Mouse (Mus musculus): ENCODE results near the gene Psmd12.
A peak's percentile ranks its signal among the peaks of the same experiment; 100 is the strongest.
"Not testable (repeated sequence)": the region's sequence is repeated elsewhere in the genome, so short reads cannot be mapped to it uniquely, and the experiment has no call there.

Gene Psmd12

DNA sequence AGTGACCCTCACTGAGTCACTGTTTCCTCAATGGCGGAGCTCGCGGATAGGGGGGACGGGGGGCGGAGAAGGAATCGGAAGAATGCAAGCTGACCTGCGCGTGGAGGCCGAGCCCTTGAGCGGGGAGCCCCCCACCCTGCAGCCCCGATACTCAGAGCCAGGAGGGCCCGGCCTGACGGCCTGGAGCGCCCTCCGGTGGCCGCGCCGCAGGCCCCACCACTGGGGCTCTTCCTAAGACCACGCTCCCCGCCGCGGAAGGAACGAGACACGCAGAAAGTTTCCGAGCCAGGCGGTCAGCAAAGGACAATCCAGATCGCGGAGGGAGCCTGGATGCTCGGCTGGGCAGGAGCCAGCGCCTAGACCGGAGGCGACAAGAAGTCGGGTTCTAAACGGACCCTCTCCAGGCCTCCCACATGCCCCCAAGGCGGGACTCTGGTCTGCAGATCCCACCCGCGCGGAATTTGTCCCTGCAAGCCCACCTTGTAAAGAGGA, 10.2 kb upstream of the Psmd12 start:
- peak; percentile 77 for DNase-seq (ENCODE audit: low read depth, low spot score)
- Histone ChIP-seq H3K27me3 (ENCODE audit: control insufficient read depth, insufficient read depth, low read length, poor library complexity, severe bottlenecking) (no peaks in the 10 kb centered on the region), H3K36me3 (ENCODE audit: control insufficient read depth, insufficient read depth, low read length, poor library complexity, severe bottlenecking) (no peaks in the 10 kb centered on the region)

DNA sequence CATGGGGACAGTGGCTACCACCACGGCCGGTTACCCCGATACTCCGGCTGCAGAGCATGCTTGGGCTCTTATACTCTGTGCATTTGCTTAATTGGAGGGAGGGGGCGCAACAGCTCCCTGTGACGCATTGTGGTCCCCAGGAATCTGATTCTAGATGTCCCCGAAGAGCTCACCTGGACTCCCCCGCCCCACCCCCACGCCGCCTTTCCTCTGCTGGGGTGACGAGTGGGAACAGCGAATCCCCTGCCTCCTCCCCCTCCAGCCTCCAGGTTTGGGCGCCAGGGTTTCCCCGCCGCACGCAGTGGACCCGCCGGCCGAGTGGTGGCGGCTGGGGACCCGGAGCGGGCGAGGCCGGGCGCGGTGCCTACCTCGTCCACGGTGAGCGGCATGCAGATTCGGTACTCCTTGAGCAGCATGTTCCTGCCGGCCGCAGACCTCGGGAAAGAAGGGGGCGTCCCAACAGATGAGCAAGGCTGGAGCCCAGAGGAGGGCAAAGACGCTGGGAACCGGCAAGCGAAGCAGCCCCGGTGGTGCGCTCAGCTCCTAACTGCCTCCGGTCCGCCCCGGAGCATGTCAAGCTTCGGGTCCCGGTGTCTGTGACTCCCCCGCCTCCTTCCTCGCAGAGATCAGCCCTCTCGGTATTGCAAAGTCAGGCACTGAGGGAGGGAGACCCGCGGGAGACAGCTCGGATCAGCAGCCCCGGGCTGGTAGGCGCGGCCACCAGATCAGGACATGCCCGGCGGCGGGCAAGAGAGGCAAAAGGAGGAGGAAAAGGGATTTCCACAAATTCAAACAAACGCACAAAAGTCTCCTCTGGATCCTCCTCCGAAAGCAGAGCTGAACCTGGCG, 9.5 kb upstream of the Psmd12 start:
- H3K36me3 ChIP-seq (ENCODE audit: control insufficient read depth, insufficient read depth, low read length, poor library complexity, severe bottlenecking), result no peaks in the 10 kb centered on the region
- DNase-seq (ENCODE audit: low read depth, low spot score), result peak; percentile 53
- no peaks in the 10 kb centered on the region for H3K27me3 ChIP-seq (ENCODE audit: control insufficient read depth, insufficient read depth, low read length, poor library complexity, severe bottlenecking)

DNA sequence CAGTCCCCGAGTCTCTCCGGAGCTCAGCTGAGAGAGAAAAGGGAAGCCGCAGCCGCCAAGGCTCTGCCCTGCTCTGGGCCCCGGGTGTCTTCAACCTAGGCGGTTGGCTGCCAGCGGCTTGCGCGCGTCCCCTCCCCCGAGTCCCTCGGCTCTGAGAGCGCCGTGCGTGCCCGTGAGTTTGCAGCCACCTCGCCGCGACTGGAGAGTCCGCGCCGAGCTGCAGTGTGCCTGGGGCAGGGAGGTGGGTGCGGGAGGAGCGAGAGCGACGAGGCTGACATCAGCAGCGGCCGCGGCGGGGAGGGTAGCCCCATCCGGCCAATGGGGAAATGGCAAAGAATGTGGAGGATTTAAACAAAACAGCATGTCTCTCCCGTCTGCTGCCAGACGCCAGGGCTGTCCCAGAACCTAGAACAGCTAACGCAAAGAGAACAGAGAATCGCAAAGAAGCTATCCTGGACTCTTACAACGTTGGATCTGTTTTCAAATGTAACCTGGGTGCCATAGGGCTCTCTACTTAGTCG, 8.7 kb upstream of the Psmd12 start, which contains the start of gene Pitpnc1:
Gene Pitpnc1 (minus strand): TSS at position 179 of the 521 bp plus-strand sequence.
- no peaks in the 10 kb centered on the region for H3K27me3 ChIP-seq (ENCODE audit: control insufficient read depth, insufficient read depth, low read length, poor library complexity, severe bottlenecking)
- DNase-seq (ENCODE audit: low read depth, low spot score), result peak; percentile 84
- H3K36me3 ChIP-seq (ENCODE audit: control insufficient read depth, insufficient read depth, low read length, poor library complexity, severe bottlenecking), result no peaks in the 10 kb centered on the region

DNA sequence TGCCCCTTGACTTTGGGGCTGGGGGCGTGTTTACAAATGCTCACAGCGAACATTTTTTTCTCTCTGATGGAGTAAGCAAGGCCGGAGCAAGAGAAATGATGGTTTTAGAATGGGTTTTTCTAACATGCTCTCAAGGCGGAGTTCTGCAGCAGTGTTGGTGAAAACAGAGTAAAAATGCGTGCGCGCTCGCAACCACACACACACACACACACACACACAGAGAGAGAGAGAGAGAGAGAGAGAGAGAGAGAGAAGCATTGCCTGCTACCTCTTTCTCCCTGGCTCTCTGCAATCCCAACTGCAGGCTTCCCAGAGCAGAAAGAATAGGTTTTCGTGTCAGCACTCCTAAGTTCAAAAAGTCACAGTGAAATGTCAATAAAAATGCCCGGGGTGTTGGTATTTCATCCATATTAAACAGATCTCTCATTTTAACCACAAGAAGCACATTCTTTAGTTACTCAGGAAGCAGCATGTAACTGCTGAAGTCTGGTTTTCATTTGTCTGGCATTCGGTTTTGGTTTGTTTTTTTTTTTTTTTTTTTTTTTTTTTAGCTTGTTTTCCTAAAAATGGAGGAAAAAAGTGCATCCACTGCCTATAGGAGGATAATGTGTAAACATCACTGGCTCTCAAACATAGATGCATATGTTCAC, 8.1 kb upstream of the Psmd12 start:
- Histone ChIP-seq H3K36me3 (ENCODE audit: control insufficient read depth, insufficient read depth, low read length, poor library complexity, severe bottlenecking) (no peaks in the 10 kb centered on the region), H3K27me3 (ENCODE audit: control insufficient read depth, insufficient read depth, low read length, poor library complexity, severe bottlenecking) (no peaks in the 10 kb centered on the region)
- no peak for DNase-seq (ENCODE audit: low read depth, low spot score)

DNA sequence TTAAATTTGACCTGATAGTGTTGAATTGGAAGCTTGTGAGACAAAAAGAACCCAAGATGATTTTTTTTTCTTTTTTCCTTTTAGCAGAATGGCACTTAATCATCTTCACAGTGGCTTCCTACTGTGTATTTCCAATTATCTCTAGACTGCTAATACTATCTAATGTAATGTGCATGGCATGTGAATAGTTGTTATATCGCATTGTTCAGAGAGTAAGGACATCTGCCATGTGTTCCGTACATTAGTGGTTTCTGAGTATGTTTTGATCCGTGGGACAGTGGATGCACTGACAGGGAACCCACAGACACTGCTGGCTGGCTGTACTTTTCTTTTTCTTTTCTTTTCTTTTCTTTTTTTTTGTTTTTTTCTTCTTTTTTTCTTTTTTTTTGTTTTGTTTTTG, 7.0 kb upstream of the Psmd12 start:
- no peaks in the 10 kb centered on the region for H3K27me3 ChIP-seq (ENCODE audit: control insufficient read depth, insufficient read depth, low read length, poor library complexity, severe bottlenecking)
- no peak for DNase-seq (ENCODE audit: low read depth, low spot score)
- no peaks in the 10 kb centered on the region for H3K36me3 ChIP-seq (ENCODE audit: control insufficient read depth, insufficient read depth, low read length, poor library complexity, severe bottlenecking)

DNA sequence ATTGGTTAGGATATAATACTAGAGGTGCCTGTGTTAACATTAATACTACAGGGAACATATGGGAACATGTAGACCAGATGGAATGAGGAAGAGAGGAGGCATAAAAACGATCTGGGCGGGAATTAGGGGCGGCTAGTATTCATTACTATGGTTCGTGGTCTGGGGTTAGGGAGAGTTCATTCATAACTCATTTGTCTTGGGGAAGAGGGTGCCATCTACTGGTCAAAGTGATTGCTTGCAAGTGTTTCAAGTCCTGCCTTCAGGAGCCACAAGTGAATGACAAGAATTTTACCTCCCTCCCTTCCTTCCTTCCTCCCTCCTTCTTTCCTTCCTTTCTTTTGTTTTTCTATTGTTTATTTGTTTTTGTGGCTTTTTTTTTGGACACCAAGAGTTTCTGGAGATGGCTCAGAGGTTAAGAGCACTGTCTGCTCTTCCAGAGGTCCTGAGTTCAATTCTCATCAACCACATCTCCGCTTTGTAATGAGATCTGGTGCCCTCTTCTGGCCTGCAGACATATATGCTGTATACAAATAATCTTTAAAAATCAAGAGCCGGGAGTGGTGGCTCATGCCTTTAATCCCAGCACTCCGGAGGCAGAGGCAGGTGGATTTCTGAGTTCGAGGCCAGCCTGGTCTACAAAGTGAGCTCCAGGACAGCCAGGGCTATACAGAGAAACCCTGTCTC, 6.0 kb upstream of the Psmd12 start:
- H3K36me3 ChIP-seq (ENCODE audit: control insufficient read depth, insufficient read depth, low read length, poor library complexity, severe bottlenecking), result no peaks in the 10 kb centered on the region
- DNase-seq (ENCODE audit: low read depth, low spot score), result peak; percentile 91
- no peaks in the 10 kb centered on the region for H3K27me3 ChIP-seq (ENCODE audit: control insufficient read depth, insufficient read depth, low read length, poor library complexity, severe bottlenecking)

DNA sequence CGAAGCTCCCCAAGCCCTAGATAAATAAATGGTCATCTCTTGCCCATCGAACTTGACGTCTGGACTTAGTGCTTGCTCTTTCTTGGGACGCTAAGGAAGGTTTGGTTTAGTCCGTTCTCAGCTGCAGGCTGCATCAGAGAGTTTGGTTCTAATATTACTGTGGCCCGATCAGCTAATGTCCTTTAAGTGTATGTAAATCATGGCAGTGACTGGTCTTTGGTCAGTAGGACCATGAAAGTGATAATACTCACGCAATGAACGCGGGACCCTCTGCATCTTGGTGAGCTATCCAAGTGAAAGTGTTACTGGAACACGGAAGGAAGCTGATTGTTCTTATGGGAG, 549 bp downstream of the Psmd12 start:
- H3K27me3 ChIP-seq (ENCODE audit: control insufficient read depth, insufficient read depth, low read length, poor library complexity, severe bottlenecking), result no peaks in the 10 kb centered on the region
- no peaks in the 10 kb centered on the region; the same call in 1 of the 2 replicates for H3K36me3 ChIP-seq (ENCODE audit: control insufficient read depth, insufficient read depth, low read length, poor library complexity, severe bottlenecking)
- no peak for DNase-seq (ENCODE audit: low read depth, low spot score)

DNA sequence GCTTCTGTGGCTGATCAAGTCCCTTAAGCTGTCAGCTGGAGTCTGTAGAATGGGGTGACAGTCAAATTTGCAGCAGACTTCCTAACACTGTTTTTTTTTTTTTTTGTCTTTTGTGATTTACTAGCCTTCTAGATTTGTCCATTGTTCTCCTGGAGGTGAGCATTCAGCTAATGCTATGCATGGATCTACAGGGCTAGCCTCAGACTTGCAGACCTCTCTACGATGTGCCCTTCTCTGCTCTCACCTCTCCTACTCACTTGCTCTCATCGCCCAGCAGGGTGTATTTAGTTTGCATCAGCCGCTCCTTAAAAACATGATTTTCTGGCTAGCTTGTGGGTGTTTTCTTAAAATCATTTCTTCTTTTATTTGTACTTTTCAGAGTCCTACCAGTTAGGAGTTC, 5.1 kb downstream of the Psmd12 start:
- H3K27me3 ChIP-seq (ENCODE audit: control insufficient read depth, insufficient read depth, low read length, poor library complexity, severe bottlenecking), result no peaks in the 10 kb centered on the region
- DNase-seq (ENCODE audit: low read depth, low spot score), result no peak
- peaks cover 10% of the 10 kb centered on the region; the same call in 1 of the 2 replicates for H3K36me3 ChIP-seq (ENCODE audit: control insufficient read depth, insufficient read depth, low read length, poor library complexity, severe bottlenecking)

DNA sequence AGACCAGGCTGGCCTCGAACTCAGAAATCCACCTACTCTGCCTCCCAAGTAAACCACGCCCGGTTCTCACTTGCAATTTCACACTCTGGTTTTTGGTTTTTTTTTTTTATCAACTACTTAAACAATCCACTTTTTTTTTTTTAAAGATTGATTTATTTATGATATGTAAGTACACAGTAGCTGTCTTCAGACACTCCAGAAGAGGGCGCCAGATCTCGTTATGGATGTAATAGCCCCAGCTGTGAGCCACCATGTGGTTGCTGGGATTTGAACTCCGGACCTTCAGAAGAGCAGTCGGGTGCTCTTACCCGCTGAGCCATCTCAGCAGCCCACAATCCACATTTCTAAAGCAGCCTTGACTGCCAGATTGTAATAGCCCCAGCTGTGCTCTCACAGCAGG, 23.5 kb downstream of the Psmd12 start:
- Histone ChIP-seq H3K36me3 (ENCODE audit: control insufficient read depth, insufficient read depth, low read length, poor library complexity, severe bottlenecking) (0 out of 2 replicates have a peak, but pooled peaks cover 2% of the 10 kb centered on the region), H3K27me3 (ENCODE audit: control insufficient read depth, insufficient read depth, low read length, poor library complexity, severe bottlenecking) (no peaks in the 10 kb centered on the region)
- DNase-seq (ENCODE audit: low read depth, low spot score), result no peak

DNA sequence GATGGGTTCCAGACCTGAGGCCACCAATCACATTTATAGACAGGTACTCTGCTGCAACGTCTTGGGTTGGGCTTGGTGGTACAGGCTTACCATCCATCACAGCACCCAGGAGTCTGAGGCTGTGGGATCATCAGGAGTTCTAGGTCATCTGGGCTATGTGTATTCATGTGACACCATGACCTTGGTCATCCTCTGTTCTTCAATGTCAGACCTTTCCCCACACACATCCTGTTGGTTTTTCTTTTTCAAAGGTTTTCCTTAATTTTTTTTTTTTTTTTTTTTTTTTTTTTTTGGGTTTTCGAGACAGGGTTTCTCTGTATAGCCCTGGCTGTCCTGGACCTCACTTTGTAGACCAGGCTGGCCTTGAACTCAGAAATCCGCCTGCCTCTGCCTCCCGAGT, 25.1 kb downstream of the Psmd12 start:
- not testable (repeated sequence) for DNase-seq (ENCODE audit: low read depth, low spot score); H3K27me3 ChIP-seq (ENCODE audit: control insufficient read depth, insufficient read depth, low read length, poor library complexity, severe bottlenecking); H3K36me3 ChIP-seq (ENCODE audit: control insufficient read depth, insufficient read depth, low read length, poor library complexity, severe bottlenecking)

DNA sequence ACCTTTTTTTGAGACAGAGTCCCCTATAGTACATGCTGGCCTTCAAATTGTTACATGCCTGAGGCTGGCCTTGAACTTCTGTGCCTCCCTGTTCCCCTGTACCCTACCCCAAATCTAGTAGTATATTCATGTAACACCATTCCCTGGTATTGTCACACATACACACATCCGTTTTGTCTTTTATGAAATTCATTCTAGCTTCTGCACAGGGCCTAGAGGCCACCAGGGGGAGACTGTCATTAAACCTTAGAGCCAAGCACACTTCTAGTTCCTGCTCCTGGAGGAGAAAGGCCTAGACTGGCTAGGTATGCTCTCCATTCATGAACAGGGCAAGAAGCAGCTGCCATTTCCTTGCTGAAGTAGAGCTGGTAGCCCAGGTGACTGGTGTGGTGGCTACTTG, 27.0 kb downstream of the Psmd12 start:
- no peaks in the 10 kb centered on the region for H3K27me3 ChIP-seq (ENCODE audit: control insufficient read depth, insufficient read depth, low read length, poor library complexity, severe bottlenecking)
- H3K36me3 ChIP-seq (ENCODE audit: control insufficient read depth, insufficient read depth, low read length, poor library complexity, severe bottlenecking), result no peaks in the 10 kb centered on the region
- peak; percentile 50 for DNase-seq (ENCODE audit: low read depth, low spot score)

DNA sequence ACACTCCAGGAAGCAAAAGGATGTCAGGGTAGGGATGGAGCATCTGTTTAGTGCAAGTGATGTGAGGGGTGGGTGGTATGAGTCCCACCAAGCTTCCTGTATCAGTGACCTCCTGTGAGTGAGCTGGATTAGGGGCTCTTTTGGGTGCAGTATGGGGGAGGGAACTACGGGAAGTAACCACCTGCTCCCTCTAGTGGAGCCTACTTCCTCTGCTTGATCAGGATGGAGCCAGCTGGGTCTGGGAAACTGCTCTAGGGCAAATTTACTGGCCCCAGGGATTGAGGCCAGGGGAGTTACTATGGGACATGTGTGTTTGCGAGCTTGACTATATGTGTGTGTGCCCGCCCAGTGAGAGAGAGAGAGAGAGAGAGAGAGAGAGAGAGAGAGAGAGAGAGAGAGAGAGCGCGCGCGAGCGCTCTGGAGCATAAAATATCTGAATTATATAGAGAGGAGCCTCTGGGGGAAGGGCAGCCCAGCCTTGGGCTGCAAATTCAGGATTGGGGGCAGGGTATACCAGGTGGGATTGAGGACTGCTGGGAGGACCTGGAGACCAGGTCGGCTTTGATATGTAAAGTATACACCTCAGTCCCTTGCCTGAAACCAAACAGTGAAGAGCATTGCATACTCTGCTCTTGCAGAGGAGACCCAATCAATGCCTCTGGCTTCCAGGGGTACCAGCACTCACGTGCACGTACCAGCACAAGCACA, 30.5 kb downstream of the Psmd12 start:
- no peaks in the 10 kb centered on the region for H3K36me3 ChIP-seq (ENCODE audit: control insufficient read depth, insufficient read depth, low read length, poor library complexity, severe bottlenecking)
- peak; percentile 34 for DNase-seq (ENCODE audit: low read depth, low spot score)
- H3K27me3 ChIP-seq (ENCODE audit: control insufficient read depth, insufficient read depth, low read length, poor library complexity, severe bottlenecking), result no peaks in the 10 kb centered on the region

DNA sequence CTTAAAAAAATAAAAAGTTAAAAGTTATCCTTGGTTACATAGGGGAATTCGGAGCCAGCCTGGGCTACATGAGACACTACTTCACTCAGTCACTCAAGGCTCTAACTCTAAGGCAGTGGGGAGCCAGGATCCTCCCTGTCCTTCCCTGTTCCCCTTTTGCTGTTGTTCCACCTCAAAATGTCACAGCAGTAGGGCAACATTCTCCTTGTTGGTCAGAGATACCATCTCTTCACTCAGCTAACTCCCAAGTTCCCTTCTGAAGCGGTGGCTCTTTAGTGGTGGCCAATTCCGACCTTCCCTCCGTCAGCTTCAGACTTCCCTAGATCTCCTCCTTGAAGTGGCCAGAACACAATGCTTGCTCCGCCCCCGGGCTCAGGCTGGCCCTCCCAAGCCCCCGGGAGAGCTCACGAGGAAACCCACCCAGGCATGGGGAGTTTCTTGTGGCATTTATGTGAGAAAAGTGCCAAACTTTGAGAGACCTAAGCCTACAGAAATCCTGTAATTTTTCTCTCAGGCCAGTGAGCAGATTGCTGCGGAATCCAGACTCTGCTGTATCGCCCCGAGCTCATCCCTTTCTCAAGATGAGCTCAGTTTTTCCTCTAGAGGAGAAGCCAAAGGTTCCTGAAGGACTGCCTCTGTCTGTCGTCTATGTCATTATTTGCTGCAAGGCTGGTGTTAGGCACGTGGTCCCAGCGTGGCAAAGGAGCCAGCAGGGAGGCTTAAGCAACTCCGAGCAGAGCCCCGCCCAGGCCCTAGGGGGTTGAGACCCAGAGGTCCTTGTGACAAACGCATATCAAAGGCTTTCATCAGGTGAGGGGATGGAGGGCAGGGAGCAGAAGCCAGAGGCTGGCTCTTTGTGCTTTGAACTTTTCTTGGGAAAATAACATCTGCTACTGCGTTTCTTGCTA, 31.3 kb downstream of the Psmd12 start:
- H3K36me3 ChIP-seq (ENCODE audit: control insufficient read depth, insufficient read depth, low read length, poor library complexity, severe bottlenecking), result no peaks in the 10 kb centered on the region
- H3K27me3 ChIP-seq (ENCODE audit: control insufficient read depth, insufficient read depth, low read length, poor library complexity, severe bottlenecking), result no peaks in the 10 kb centered on the region
- peak; percentile 18 for DNase-seq (ENCODE audit: low read depth, low spot score)
